Mouse (Mus musculus) megakaryocyte, embryonic 14.5 days (primary cell): Measurements from ENCODE around the gene Tmem186.

ENCODE experiments used
- FLI1 ChIP-seq: IDR thresholded peaks from 2 replicates; pipeline ENCODE4 v1.6.1; 2012; ENCODE audit warnings: low read length, inconsistent platforms, mixed read lengths
- GATA1 ChIP-seq: IDR thresholded peaks from 3 replicates; pipeline ENCODE4 v1.6.1; 2012; ENCODE audit warnings: mixed read lengths, low read length, inconsistent platforms, borderline replicate concordance

DNA sequence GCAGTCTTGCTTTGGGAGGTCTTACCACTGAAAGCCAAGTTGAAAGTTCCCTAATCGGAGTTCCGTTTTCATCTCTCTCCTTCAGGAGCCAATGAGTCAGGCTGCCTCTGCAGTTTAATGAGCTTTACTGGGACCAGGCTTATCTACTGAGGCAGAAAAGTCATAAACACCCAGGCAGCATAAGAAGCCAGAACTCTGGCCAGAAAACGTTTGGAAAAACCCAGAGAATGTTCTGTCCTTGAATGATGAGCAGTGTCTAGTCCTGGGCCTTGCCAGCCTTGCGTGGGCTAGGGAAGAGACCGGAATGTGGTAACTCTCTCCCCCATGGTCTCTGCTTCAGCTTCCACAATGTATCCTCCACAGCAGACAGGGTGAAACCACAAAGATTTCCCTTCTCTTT lies 52.5 kb downstream of the Tmem186 start:
- no peak for TF ChIP-seq GATA1
- no peak for TF ChIP-seq FLI1
